Mouse (Mus musculus): ENCODE measurements around the gene Fam169b. TPM values are rescaled to one million over a fixed set of nuclear protein-coding genes. Genes with fewer than 3 reads are reported as not detected.

Gene Fam169b
- polyA plus RNA-seq, 2 experiments = 0.28 to 0.30 TPM

DNA sequence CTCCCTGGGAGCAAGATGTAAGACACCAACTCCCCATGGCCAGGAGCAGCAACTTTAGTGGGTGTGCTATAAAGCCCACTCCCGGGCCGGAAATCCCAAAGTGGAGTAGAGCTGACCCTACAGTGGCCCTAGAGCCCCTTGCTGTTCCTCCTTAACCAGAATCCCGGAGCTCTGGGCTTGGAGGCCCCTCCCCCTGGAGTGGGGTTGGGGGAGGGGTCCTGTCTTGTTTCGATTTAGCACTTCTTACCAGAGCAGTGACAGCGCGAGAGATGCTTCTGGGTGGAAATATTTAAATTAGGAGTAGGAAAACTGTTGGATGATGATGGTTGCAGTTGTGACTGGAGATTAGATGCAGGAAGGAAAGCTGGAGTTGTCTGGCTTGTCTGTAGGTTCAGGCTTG is 45.1 kb upstream of the Fam169b start:
- Histone ChIP-seq H3K36me3 (replicated peaks; ENCODE audit: control insufficient read depth, insufficient read depth, low read depth) (no peaks in the 10 kb centered on the region), H3K27me3 (ENCODE audit: control insufficient read depth, insufficient read depth, low read length) (no peaks in the 10 kb centered on the region), H3K9ac (replicated peaks) (no peak overlapping the region), H3K27ac (no peak overlapping the region), H3K4me3 (ENCODE audit: insufficient read depth in 1 of 2, low read depth in 2 of 2, low read length in 2 of 2) (no peak overlapping the region), H3K4me1 (replicated peaks; ENCODE audit: control insufficient read depth in 2 of 2, insufficient read depth in 2 of 2, low read length in 1 of 2) (no peaks in the 10 kb centered on the region), H3K4me2 (ENCODE audit: low read depth) (no peak overlapping the region), H3K9me3 (ENCODE audit: control insufficient read depth, low read length) (no peaks in the 10 kb centered on the region)
- ATAC-seq (ENCODE audit: insufficient read depth) = no peak
- 75% methylated on average over 6 of the region's 6 CpGs for WGBS (ENCODE audit: insufficient replicate concordance)
- no peak for TF ChIP-seq CTCF (IDR thresholded peaks at IDR 0.05; ENCODE audit: low read depth)
- no peak for TF ChIP-seq EP300 (IDR thresholded peaks at IDR 0.05; ENCODE audit: low read depth)
- DNase-seq (ENCODE audit: low read depth in 3 of 3, low spot score in 3 of 3) = no peak

- Histone ChIP-seq H3K4me2 (ENCODE audit: low read depth) (no peak overlapping the region), H3K4me3 (ENCODE audit: insufficient read depth in 1 of 2, low read depth in 2 of 2, low read length in 2 of 2) (no peak overlapping the region), H3K4me1 (replicated peaks; ENCODE audit: control insufficient read depth in 2 of 2, insufficient read depth in 2 of 2, low read length in 1 of 2) (no peaks in the 10 kb centered on the region), H3K27ac (no peak overlapping the region), H3K9me3 (ENCODE audit: control insufficient read depth, low read length) (no peaks in the 10 kb centered on the region), H3K9ac (replicated peaks) (no peak overlapping the region), H3K27me3 (ENCODE audit: control insufficient read depth, insufficient read depth, low read length) (no peaks in the 10 kb centered on the region), H3K36me3 (replicated peaks; ENCODE audit: control insufficient read depth, insufficient read depth, low read depth) (no peaks in the 10 kb centered on the region)
- no peak for DNase-seq (ENCODE audit: low read depth in 3 of 3, low spot score in 3 of 3)
- TF ChIP-seq CTCF (IDR thresholded peaks at IDR 0.05; ENCODE audit: low read depth) (no peak), EP300 (IDR thresholded peaks at IDR 0.05; ENCODE audit: low read depth) (no peak)
- no peak for ATAC-seq (ENCODE audit: insufficient read depth)
- WGBS (ENCODE audit: insufficient replicate concordance) = 81% methylated on average over 9 of the region's 9 CpGs
These were observed 42.8 kb upstream of the Fam169b start for GRCm38 (mm10) chr7:68230831-68231230.

- 73% methylated on average over 5 of the region's 5 CpGs for WGBS (ENCODE audit: insufficient replicate concordance)
- no peaks in the 10 kb centered on the region for H3K27me3 ChIP-seq (ENCODE audit: control insufficient read depth, insufficient read depth, low read length)
- ATAC-seq (ENCODE audit: insufficient read depth) (no peak), DNase-seq (ENCODE audit: low read depth in 3 of 3, low spot score in 3 of 3) (no peak)
- no peak overlapping the region for H3K9ac ChIP-seq (replicated peaks)
- H3K4me1 ChIP-seq (replicated peaks; ENCODE audit: control insufficient read depth in 2 of 2, insufficient read depth in 2 of 2, low read length in 1 of 2) = no peaks in the 10 kb centered on the region
- no peaks in the 10 kb centered on the region for H3K36me3 ChIP-seq (replicated peaks; ENCODE audit: control insufficient read depth, insufficient read depth, low read depth)
- no peaks in the 10 kb centered on the region for H3K9me3 ChIP-seq (ENCODE audit: control insufficient read depth, low read length)
- H3K27ac ChIP-seq = no peak overlapping the region
- TF ChIP-seq CTCF (IDR thresholded peaks at IDR 0.05; ENCODE audit: low read depth) (no peak), EP300 (IDR thresholded peaks at IDR 0.05; ENCODE audit: low read depth) (no peak)
- H3K4me2 ChIP-seq (ENCODE audit: low read depth) = no peak overlapping the region
- no peak overlapping the region for H3K4me3 ChIP-seq (ENCODE audit: insufficient read depth in 1 of 2, low read depth in 2 of 2, low read length in 2 of 2)
These were observed 41.1 kb upstream of the Fam169b start for GRCm38 (mm10) chr7:68232521-68232920.

- Histone ChIP-seq H3K36me3 (replicated peaks; ENCODE audit: control insufficient read depth, insufficient read depth, low read depth) (no peaks in the 10 kb centered on the region), H3K27me3 (ENCODE audit: control insufficient read depth, insufficient read depth, low read length) (no peaks in the 10 kb centered on the region), H3K4me3 (ENCODE audit: insufficient read depth in 1 of 2, low read depth in 2 of 2, low read length in 2 of 2) (no peak overlapping the region), H3K9me3 (ENCODE audit: control insufficient read depth, low read length) (no peaks in the 10 kb centered on the region), H3K27ac (no peak overlapping the region), H3K9ac (replicated peaks) (no peak overlapping the region), H3K4me1 (replicated peaks; ENCODE audit: control insufficient read depth in 2 of 2, insufficient read depth in 2 of 2, low read length in 1 of 2) (no peaks in the 10 kb centered on the region), H3K4me2 (ENCODE audit: low read depth) (no peak overlapping the region)
- WGBS (ENCODE audit: insufficient replicate concordance) = 39% methylated on average over 13 of the region's 13 CpGs
- no peak for ATAC-seq (ENCODE audit: insufficient read depth)
- no peak for DNase-seq (ENCODE audit: low read depth in 3 of 3, low spot score in 3 of 3)
- no peak for TF ChIP-seq EP300 (IDR thresholded peaks at IDR 0.05; ENCODE audit: low read depth)
- no peak for TF ChIP-seq CTCF (IDR thresholded peaks at IDR 0.05; ENCODE audit: low read depth)
These were observed 39.9 kb upstream of the Fam169b start for GRCm38 (mm10) chr7:68233619-68234223.

DNA sequence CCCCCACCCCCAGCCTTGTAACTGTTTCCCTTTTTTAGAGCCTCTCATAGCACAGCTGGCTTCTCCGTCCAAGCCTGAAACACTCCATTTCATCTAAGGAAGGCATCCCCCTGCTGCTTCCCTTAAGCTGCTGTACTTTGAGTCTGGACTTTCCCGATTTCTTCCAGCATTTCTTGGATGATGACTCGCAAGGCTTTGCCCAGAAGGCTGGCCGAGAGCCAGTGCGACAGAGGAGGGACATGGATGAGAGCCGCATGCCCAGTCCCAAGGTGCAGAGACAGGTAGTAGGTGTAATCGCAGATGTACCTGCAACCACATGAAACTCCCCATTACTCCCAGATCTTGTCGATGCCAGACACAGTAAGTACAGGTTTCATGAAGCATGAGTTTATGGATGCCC is 36.8 kb upstream of the Fam169b start:
- H3K9ac ChIP-seq (replicated peaks) = no peak overlapping the region
- no peak overlapping the region for H3K4me2 ChIP-seq (ENCODE audit: low read depth)
- ATAC-seq (ENCODE audit: insufficient read depth) (no peak), DNase-seq (ENCODE audit: low read depth in 3 of 3, low spot score in 3 of 3) (no peak)
- no peak overlapping the region for H3K27ac ChIP-seq
- WGBS (ENCODE audit: insufficient replicate concordance) = 71% methylated on average over 8 of the region's 8 CpGs
- no peaks in the 10 kb centered on the region for H3K36me3 ChIP-seq (replicated peaks; ENCODE audit: control insufficient read depth, insufficient read depth, low read depth)
- H3K4me3 ChIP-seq (ENCODE audit: insufficient read depth in 1 of 2, low read depth in 2 of 2, low read length in 2 of 2) = no peak overlapping the region
- no peaks in the 10 kb centered on the region for H3K4me1 ChIP-seq (replicated peaks; ENCODE audit: control insufficient read depth in 2 of 2, insufficient read depth in 2 of 2, low read length in 1 of 2)
- no peaks in the 10 kb centered on the region for H3K27me3 ChIP-seq (ENCODE audit: control insufficient read depth, insufficient read depth, low read length)
- TF ChIP-seq CTCF (IDR thresholded peaks at IDR 0.05; ENCODE audit: low read depth) (no peak), EP300 (IDR thresholded peaks at IDR 0.05; ENCODE audit: low read depth) (no peak)
- no peaks in the 10 kb centered on the region for H3K9me3 ChIP-seq (ENCODE audit: control insufficient read depth, low read length)
